Mouse (Mus musculus) spleen, adult 12 weeks (tissue): ENCODE data around the gene Hoxc5.

Source experiments
- DNase-seq: peaks from one replicate; pipeline ENCODE4 v3.0.0; 2022; ENCODE audit warnings: low spot score

Gene Hoxc5

DNA sequence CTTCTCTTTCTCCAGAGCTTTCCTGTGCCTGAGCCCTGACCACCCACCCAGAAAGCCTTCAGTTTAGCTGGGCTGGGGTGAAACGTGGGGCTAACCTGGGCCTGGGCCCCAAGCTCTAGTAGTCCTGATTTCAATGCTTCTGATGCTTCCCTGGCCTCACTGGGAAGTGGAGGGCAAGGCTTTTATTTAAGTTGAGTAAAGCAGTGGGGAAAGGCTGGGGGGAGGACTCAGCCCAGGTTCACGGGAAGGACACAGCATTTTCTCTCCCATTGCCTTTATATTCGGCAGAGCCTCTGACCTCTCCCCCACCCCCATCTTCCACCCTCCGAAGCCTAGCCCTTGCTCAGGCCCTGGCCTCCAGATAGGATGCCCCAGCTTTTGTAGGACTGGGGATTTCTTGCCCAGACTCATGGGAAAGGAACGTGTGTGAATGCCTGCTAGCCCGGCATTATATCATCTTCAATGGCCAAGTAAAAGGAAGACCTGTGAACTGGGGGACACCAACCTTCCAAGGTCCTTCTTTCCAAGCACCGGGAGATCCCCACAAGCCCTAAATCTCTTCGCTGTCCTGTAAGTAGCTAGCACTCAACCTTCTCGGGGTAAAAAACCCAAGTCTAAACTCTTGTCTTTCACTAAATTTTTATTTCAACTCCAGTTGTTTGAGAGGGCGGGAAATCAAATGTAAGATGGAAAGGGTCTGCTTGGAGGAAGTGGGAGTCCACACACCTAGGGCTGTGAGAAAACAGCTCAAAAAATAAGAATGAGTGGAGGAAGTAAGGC is 71.6 kb downstream of the Hoxc5 start:
- no peak for DNase-seq

DNA sequence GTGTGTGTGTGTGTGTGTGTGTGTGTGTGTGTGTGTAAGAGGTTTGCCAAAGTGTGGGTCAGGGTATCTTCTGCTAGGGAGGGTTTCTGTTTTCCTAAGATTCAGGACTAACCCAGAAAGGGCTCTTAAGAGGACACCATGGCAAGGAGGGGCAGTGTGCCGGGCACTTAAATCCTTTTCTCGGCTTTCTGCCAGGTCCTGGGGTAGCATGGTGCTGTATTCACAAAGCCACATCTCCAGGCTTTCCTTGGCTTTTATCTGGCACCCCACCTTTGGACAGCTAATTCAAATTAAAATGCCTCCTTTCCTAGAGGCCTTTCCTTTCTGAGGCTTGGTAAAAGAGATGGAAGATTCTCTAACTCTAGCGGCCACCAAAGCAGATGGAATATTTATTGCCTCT is 72.4 kb downstream of the Hoxc5 start:
- DNase-seq = no peak

DNA sequence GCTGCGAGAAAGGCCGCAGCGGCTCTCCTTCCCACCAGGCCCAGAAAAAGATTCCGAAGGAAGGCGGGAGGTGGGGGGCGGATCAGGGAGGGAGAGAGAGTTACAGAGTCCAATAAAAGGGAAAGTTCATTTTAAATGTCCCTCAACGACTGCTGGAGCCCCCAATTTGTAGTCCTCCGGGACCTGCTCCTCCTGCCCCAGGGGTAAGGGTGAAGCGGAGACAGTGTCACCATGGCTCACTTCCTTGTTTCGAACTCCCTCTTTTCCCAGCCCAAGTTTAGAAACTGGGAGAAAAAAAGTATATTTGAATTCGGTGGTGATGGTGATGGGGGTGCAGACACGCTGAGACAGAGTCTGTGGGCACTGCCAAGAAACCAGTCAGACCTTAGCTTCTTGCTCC is 73.4 kb downstream of the Hoxc5 start:
- no peak for DNase-seq

DNA sequence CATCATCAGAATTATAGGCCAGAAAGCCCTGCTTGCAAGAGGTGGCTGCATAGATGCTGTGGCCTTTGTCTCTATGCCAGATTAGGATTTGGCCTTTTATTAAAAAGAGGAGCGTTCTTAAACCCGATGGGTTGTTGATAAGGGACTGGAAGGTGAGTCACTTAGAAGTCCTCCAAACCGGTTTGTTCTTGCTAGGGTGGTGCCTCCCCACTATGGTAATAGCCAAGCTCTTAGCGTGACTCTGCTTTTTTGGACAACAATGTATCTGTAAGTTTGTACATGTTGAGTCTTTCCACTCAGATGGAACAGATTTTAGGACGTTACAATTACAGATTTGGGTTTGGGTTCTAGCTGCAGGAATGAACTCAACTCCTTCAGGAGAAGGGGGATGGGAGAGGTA is 74.4 kb downstream of the Hoxc5 start:
- no peak for DNase-seq

DNA sequence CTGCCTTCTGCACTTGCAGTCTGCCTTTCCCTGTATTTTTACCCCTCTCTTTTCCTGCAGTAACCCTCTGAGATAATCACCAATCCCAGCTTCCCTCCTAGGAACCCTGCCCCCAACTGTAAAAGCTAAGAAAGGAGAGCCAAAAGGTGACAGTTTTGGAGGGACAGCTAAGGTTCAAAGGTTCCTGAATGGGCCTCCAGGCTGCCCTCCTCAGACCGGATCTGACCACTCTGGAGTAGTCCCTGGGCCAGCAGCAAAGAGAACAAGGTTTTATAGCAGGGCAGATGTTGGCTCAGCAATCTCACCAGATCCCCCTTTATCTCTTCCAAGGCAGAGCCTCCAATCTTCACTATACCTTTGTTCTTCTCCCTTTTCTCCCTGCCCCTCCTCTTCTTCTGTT is 75.0 kb downstream of the Hoxc5 start:
- no peak for DNase-seq

DNA sequence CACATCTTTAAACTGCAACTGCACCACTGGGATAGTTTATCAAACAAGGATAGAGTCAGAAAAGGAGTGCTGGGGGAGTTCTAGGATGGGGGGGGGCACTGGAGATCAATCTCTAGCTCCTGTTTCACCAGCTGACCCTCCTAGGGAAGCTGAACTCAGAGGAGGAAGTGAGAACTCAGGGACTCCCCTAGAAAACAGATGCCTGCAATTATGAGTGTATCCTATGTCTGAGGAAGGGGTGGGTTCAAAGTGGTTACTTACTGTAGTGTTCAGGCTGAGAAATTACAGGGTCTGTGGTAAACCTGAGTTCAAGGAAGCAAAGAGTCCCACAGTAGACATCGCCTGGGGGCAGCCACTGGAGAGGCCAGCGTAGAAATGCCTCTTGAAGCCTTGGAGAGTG is 84.4 kb downstream of the Hoxc5 start:
- no peak for DNase-seq

DNA sequence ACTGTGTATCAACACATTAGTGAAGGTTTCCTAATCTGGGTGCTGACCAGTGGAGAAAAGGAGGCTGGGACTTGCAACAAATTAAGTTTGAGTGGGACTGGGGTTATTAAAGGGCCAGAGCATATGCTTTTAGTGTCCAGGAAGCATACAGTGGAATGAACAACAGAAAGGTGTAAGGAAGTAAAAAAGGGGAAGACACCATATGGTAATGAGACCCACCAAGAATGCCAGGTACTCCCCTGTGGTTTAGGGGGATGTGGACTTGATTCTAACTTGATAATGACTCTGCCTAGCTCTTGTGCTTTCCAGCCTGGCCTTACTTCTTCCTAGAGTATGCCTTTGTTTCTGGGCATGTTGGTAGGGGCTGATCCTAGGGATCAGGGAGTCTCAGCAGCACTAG is 86.0 kb downstream of the Hoxc5 start:
- DNase-seq = no peak

DNA sequence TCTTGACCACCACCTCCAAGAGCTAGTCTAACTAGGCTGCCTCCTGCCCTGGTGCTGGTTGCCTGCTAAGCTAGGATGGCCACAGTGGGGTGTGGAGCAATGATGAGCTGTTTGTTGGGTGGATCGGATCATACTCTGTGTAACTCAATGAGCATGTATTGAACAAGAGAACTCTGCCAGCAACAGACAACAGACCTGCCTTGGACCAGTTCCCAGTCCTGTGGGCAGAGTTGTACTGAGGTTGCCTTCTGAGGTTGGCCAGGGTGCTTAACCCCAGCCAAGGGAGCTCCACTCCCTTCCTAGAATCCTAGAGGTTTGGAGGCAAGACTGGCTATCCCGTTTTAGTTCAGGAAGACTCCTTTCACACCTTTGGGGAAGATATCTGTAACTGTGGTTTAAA is 89.2 kb downstream of the Hoxc5 start:
- DNase-seq = no peak

DNA sequence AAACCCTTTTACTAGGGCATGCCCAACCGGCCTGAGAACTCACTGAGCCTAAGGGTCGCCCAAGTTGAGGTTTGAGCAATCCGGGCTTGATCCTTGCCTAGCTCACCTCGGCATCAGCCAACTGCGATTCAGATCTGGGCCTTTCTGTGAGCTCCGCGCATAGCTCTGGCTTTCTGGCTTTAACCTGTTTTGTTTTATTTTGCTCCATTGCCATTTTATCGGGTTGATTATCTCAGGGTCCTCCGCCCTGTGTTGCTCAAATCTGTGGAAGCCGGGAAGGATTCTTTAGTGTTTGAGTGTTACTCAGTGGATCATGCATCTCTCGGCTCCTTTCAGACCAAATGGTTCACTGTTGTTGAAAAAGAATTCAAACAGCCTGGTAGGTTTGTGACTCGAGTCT is 91.5 kb downstream of the Hoxc5 start:
- no peak for DNase-seq

DNA sequence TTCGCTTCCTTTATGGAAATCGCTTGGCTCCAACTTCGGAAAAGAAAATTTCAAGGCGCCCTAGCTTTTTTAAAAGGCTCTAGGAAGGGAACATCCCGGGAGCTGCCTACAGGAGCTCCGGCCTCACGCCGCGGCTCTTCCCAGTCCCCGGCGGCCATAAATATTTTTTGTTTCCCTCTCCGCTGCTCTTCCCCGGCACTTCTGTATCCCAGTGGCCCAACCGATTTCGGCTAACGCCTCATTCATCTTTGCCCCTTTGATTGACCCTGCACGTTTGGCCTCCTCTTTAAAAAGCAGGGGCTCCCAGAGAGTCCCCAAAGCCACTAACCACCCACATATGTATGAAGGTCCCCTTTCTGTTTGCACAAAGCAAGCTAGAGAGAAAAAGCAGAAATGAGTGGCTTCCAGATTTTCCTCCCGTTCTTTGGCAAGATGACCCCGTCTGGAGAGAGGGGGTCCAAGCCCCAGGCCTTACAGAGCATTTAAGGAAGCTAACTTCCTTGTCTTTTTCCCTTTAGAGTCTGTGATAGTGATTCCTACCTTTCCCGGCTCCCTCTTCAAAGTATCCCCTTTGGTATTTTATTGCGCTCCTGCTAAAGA is 92.2 kb downstream of the Hoxc5 start:
- DNase-seq = no peak

DNA sequence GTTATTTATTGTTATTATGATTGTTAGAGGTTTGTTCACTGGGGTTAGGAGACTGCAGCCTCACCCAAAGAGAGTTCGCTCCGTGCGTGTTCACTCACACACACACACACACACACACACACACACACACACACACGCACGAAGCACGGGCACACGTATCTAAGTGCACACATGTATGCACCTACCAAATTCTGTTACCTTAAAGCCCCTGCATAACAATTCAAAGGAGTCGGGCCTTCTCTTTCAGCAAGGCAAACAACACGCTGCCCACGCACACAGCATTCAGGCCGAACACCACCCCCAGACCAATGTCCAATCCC is 92.7 kb downstream of the Hoxc5 start:
- no peak for DNase-seq

DNA sequence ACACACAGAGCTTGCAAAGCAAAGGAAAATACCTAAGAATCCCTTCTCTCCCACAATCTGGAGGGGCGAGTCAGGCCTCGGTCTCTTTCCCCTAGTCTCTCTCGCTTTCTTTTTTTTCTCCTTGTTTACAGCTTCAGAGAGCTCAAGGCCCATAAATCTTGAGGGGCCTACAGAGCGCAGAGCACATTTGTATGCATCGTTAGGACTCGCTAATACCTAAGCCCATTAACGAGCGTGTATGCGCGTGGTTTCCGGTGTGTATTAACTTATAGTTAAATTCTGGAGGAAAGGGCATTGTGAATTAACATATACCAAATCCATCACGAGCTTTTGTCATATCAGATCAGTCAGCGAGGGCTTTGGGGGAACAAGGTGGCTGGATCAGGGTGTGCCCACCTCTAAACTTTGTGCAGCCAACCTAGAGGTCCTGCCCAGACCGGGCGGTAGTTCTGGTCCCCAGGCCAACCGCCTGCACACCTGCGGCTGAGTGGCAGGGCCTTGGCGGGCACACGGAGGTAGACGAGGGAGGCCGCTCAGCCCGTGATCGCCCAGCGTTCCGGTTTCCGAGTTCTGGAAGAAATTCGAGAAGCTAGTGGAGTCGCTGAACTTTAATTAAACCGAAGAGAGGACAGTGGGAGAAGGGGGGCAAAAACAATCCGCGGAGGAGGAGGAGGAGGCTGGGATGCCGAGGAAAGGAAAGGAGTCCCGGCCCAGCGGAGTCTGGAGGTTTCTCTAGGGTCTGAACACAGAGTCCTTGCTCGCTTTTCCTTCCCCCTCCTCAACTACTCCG is 93.3 kb downstream of the Hoxc5 start:
- DNase-seq = no peak

DNA sequence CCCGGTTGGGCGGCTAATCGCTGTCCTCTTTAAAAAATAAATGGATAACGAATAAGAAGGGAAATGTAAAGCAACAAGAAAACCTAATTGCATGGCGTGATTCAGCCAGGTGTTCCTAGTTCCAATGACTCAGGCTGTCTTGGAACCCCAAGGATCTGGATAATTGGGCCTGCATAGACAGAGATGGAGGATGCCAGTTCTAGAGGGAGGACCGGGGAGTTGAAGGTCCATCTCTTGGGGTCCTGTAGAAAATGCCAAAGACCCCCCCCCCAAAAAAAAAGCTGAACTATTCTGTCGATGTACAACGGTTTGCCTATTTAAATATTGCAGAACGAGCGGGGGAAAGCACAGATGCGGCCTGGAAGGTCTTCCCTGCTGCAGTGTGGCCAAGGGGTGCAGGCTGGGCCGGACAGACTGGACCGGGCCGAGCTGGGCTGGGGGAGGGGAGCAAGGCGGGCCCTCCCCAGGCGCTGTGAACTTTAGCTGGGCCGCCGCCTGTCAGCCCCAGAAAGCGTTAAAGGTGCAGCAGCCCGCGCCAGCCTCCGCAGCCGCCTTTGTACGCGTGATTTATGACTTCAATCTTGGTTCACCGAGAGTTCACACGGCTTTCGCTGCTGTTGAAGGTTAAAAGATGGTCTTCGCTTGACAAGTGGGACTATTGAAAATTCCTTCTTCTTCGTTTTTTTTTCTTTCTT is 94.0 kb downstream of the Hoxc5 start:
- no peak for DNase-seq

DNA sequence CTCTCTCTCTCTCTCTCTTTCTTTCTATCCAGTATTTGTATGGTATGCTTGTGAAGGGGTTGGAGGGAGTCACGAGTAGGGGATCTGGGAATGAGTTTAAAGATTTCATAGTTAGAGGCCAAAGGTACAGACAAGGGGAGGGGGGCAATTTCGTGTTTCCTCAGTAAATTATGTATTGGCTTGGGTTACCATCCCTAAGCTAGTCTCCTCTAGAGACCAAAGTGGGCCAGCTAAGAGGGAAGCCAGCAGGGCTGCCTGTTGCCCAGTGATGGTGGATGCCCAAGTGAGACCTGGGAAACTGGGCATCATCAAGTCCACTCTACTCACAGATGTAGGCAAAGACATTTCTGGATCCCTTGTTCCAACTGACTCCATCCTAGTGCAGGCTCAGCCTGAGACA is 94.7 kb downstream of the Hoxc5 start:
- DNase-seq = no peak

DNA sequence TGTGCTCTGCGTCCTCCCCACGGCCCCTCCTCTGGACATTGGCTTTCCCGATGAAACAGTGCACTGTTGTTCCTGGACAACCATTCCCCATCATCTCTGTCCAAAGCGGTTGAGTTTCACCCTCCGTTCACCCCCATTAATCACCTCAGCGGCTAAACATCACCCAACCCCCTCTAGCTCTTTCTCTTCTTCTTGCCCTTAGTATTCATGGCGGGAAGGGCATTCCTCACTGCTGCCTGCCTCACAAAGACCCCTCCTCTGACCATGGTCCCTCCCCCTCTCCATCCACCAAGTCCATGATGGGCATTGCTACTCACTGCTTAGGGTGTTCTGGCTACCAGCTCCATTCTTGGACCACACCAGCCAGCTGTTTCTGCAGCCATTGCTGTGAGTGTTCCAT is 98.4 kb downstream of the Hoxc5 start:
- no peak for DNase-seq
